Mouse (Mus musculus) retina, postnatal 7 days (tissue): ENCODE measurements around the gene Smg8.
A peak's percentile ranks its signal among the peaks of the same experiment; 100 is the strongest.

Source experiments
- DNase-seq: peaks from one replicate; pipeline ENCODE4 v3.0.0-alpha.2; 2012; ENCODE audit warnings: low read depth, low spot score

Gene Smg8

GRCm38 (mm10) chr11:87046968-87047367 is 39.6 kb downstream of the Smg8 start:
- DNase-seq = no peak

DNA sequence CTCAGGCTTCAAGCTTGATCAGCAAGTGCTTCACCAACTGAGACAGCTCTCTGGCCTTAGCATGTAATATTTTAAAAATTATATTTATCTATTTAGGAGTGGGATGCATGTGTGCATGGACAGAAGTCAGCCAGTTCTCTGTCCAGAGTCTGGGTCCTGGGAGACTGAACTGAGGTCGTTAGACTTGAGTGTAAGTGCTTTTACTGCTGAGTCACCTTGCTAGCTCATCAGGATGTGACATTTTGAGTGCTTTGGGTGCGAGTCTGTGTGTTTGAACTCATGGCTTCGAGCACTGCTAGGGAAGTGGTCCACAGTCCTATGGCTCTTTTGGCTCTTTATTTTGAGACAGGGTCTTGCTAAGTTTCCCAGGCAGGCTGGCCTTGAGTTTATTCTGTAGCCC is 43.5 kb downstream of the Smg8 start:
- DNase-seq = no peak

DNA sequence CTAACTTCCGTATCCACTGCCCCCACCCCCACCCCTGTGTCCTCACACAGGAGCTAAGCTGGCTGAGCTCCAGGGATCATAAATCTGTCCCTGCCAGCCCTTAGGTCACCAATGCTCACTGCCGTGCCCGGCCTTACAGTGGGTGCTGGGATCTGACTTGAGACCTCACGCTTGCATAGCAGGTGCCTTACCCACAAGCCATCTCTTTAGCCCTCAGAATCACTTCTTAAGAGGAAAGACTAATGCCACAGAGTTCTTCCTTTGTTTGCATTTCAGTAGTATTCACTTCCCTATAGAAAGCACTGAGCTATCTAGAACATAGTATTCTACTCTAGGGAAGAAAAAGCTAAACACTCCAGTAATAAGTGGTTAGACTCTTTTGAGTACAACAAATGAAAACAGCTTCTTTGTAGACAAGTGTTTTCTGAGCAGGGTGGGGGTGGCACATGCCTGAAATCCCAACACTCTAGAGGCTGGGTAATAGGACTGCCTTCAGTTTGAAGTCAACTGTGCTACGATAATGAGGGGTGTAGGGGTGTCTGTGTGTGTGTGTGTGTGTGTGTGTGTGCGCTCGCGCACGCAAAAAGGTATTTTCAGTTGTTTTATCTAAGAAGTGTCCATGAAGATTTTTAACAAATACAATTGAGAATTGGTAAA is 47.1 kb downstream of the Smg8 start:
- DNase-seq = peak; percentile 24

DNA sequence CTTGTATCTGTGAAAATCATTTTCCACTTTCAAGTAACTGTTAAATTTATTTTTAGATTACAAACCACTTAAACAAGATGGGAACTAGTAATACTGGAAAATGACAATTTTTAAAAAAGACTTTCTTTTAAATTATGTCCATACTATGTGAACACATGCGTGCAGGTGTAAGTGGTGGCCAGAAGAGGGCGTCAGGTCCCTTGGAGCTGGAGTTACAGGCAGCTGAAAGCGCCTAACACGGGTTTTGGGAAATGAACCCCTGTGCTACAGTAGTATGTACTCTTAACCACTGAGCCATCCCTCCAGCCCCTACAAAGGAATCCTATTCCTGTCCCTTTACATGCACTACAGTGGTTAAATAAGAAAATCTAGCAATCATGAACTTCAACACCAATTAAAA is 50.4 kb downstream of the Smg8 start:
- DNase-seq = no peak

- no peak for DNase-seq
Measured at GRCm38 (mm10) chr11:87028212-87028611, 58.4 kb downstream of the Smg8 start.
